Mouse (Mus musculus) cortical plate, adult 2 months (tissue): ENCODE results near the gene B3galt1. TPM values are rescaled to one million over a fixed set of nuclear protein-coding genes. Genes with fewer than 3 reads are reported as not detected.

Experiments used
- H3K27ac ChIP-seq: fragments of 200-500 bp; 2 replicates; pipeline ENCODE4 v1.5.1; 2012; ENCODE audit warnings: low read length, control low read depth, inconsistent platforms; ENCODE audit not compliant: insufficient read depth
- H3K4me1 ChIP-seq: fragments of 200-500 bp; 2 replicates; pipeline ENCODE4 v1.6.1; 2011; ENCODE audit warnings: low read length; ENCODE audit not compliant: control insufficient read depth, insufficient read depth
- H3K4me3 ChIP-seq: fragments of 200-500 bp; 2 replicates; pipeline ENCODE4 v1.5.1; 2011; ENCODE audit warnings: mild to moderate bottlenecking, low read length, control low read depth; ENCODE audit not compliant: insufficient read depth
- CTCF ChIP-seq: fragments of 200-500 bp; IDR thresholded peaks from 2 replicates; pipeline ENCODE4 v1.5.1; 2011; ENCODE audit warnings: mild to moderate bottlenecking, control low read depth, low read length; ENCODE audit not compliant: insufficient read depth; ENCODE audit errors: extremely low read depth
- POLR2A ChIP-seq: fragments of 200-500 bp; IDR thresholded peaks from 2 replicates; pipeline ENCODE4 v1.6.1; 2011; ENCODE audit warnings: mild to moderate bottlenecking, low read length, control low read depth; ENCODE audit not compliant: insufficient read depth; ENCODE audit errors: extremely low read depth
- polyA plus RNA-seq: library from polyadenylated mRNA; depleted of rRNA; stranded (reverse); fragments of >200 nt; gene quantifications from 2 replicates; pipeline ENCODE4 v1.2.3, GENCODE M21; 2012

Gene B3galt1
- polyA plus RNA-seq, 1 experiment: 26.2 TPM

- Histone ChIP-seq H3K4me3 (no peak overlapping the region), H3K4me1 (no peaks in the 10 kb centered on the region; the same call in 1 of the 2 replicates), H3K27ac (no peak overlapping the region)
- TF ChIP-seq CTCF (no peak), POLR2A (no peak)
These were observed 11.0 kb downstream of the B3galt1 start for GRCm38 (mm10) chr2:67576634-67577033.

- Histone ChIP-seq H3K4me1 (no peaks in the 10 kb centered on the region; the same call in 1 of the 2 replicates), H3K27ac (no peak overlapping the region), H3K4me3 (no peak overlapping the region)
- no peak for TF ChIP-seq POLR2A
- no peak for TF ChIP-seq CTCF
These were observed 17.4 kb downstream of the B3galt1 start for GRCm38 (mm10) chr2:67583091-67583490.

DNA sequence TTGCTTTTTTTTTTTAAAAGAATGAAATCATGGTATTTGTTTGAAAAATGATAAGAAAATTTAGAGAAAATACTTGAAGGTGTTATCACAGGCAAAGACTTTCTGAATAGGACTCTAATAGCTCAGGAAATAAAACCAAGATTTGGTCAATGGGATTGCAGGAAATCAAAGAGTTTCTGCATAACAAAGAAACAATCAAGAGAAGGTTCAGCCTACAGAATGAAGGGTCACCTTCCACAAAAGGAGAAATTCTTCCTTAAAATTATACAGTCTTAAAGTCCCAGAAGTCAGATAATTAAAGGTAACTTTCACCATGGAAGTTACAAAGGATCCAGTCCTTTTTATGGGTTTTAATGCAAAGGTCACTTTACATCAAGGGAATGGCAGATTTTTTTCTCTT lies 24.7 kb downstream of the B3galt1 start:
- H3K4me1 ChIP-seq: peaks cover 2% of the 10 kb centered on the region; the same call in 1 of the 2 replicates
- H3K4me3 ChIP-seq: no peak overlapping the region
- H3K27ac ChIP-seq: no peak overlapping the region
- TF ChIP-seq CTCF: no peak
- TF ChIP-seq POLR2A: no peak

- TF ChIP-seq CTCF: no peak
- TF ChIP-seq POLR2A: no peak
- H3K4me3 ChIP-seq: no peak overlapping the region
- H3K4me1 ChIP-seq: peaks cover 2% of the 10 kb centered on the region; the same call in 1 of the 2 replicates
- no peak overlapping the region for H3K27ac ChIP-seq
These were observed 26.4 kb downstream of the B3galt1 start for GRCm38 (mm10) chr2:67591831-67592629.

DNA sequence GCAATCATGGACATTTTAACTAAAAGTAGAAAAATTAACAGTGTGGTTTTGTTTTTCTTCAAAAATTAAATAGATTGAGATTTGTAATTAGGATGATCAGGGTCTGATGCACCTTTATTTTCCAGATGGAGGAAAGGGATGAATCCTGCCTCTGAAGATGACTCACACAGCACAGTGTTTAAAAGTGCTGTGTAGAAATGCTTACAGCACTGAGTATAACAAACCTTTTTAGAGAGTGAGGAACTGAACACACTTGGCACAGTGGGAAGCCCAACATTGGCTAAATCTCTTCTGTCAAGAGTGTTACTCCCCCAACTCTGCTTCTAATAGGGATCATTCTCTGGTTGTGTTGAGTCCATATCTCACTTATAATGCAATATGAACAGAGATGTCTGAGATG lies 57.2 kb downstream of the B3galt1 start:
- no peak overlapping the region for H3K4me3 ChIP-seq
- no peak for TF ChIP-seq CTCF
- H3K27ac ChIP-seq: no peak overlapping the region
- no peaks in the 10 kb centered on the region for H3K4me1 ChIP-seq

GRCm38 (mm10) chr2:67627667-67628066 lies 62.0 kb downstream of the B3galt1 start:
- TF ChIP-seq CTCF (no peak), POLR2A (no peak)
- no peak overlapping the region for H3K27ac ChIP-seq
- H3K4me3 ChIP-seq: no peak overlapping the region
- H3K4me1 ChIP-seq: no peaks in the 10 kb centered on the region; the same call in 1 of the 2 replicates

GRCm38 (mm10) chr2:67628289-67628688 lies 62.6 kb downstream of the B3galt1 start:
- Histone ChIP-seq H3K4me3 (no peak overlapping the region), H3K27ac (no peak overlapping the region), H3K4me1 (no peaks in the 10 kb centered on the region; the same call in 1 of the 2 replicates)
- no peak for TF ChIP-seq POLR2A
- TF ChIP-seq CTCF: no peak

- no peak overlapping the region for H3K27ac ChIP-seq
- no peaks in the 10 kb centered on the region; the same call in none of the 2 replicates for H3K4me1 ChIP-seq
- no peak for TF ChIP-seq CTCF
- TF ChIP-seq POLR2A: no peak
- no peak overlapping the region for H3K4me3 ChIP-seq
These were observed 89.2 kb downstream of the B3galt1 start for GRCm38 (mm10) chr2:67654847-67655246.

- H3K4me3 ChIP-seq: no peak overlapping the region
- peak overlapping the region; percentile 84 for H3K27ac ChIP-seq
- no peaks in the 10 kb centered on the region; the same call in none of the 2 replicates for H3K4me1 ChIP-seq
- TF ChIP-seq CTCF (no peak), POLR2A (no peak)
These were observed 91.7 kb downstream of the B3galt1 start for GRCm38 (mm10) chr2:67657372-67657771.

DNA sequence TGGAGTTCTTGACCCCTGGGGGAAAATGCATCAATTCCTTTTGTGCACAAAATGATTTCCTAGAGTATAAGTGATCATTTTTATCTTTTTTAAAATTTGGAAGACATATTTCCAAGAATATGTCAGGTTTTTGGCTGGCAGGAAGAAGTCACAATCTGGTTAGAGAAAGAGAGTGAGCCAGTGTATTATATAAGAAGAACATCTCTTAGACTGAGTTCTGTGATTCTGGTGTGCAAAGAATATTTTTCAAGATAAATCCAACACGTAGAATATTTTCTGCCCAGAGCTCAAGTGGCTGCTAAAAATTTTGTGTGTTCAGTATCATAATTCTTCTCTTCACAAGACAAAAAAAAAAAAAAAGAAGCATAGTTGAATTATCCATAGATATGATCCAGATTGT lies 92.4 kb downstream of the B3galt1 start:
- Histone ChIP-seq H3K4me1 (no peaks in the 10 kb centered on the region; the same call in none of the 2 replicates), H3K27ac (peak overlapping the region; percentile 84), H3K4me3 (no peak overlapping the region)
- TF ChIP-seq CTCF (no peak), POLR2A (no peak)
